Mouse (Mus musculus) testis, adult 2 months (tissue): ENCODE measurements around the gene AY358078.

Source experiments
- CTCF ChIP-seq: fragments of 200-500 bp; IDR thresholded peaks from 2 replicates; pipeline ENCODE4 v1.5.1; 2012; ENCODE audit warnings: low read depth, mild to moderate bottlenecking, inconsistent platforms, low read length, moderate library complexity; ENCODE audit not compliant: control insufficient read depth, insufficient read depth, insufficient replicate concordance
- POLR2A ChIP-seq: fragments of 200-500 bp; IDR thresholded peaks from 2 replicates; pipeline ENCODE4 v1.6.1; 2012; ENCODE audit warnings: low read depth, mild to moderate bottlenecking, inconsistent platforms, low read length, moderate library complexity; ENCODE audit not compliant: control insufficient read depth

DNA sequence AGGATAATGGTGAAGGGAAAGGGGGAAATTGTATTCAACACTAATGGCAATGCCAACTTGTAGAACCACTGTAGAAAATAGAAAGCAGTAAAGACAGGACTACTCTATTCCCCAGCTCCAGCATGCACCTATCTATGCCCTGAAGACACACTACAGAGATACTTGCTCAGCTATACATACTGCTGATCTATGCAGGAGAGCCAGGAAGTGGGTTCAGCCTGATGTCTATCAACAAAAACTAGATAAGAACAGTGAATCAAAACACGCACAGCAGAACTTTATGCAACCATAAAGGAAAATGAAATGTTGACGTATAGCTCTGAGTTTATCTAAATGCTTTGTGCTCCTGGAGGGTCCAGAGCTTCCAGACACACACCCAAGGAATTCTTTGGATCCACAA is 42.9 kb downstream of the AY358078 start:
- no peak for TF ChIP-seq POLR2A
- no peak for TF ChIP-seq CTCF
